Mouse (Mus musculus) lung, postnatal 0 days (tissue): Measurements from ENCODE around the gene Has3.

ENCODE experiments used
- CTCF ChIP-seq: IDR thresholded peaks from 2 replicates; pipeline ENCODE4 v1.5.1; 2016; ENCODE audit warnings: antibody characterized with exemption, mild to moderate bottlenecking
- EP300 ChIP-seq: IDR thresholded peaks from 2 replicates; pipeline ENCODE4 v1.6.1; 2016; ENCODE audit warnings: antibody characterized with exemption, mild to moderate bottlenecking, control low read depth

GRCm38 (mm10) chr8:106880121-106880707, 10.2 kb downstream of the Has3 start:
- TF ChIP-seq CTCF: no peak
- 0 out of 2 replicates have a peak, but pooled peaks have one; percentile 26 for TF ChIP-seq EP300
